Mouse (Mus musculus) embryonic fibroblast, embryonic 13.5 days (primary cell): Measurements from ENCODE around the gene Mms19.

Experiments
- CTCF ChIP-seq: IDR thresholded peaks from 2 replicates; pipeline ENCODE4 v1.5.1; 2011; ENCODE audit warnings: mild to moderate bottlenecking, control low read depth, low read length, moderate library complexity, borderline replicate concordance; ENCODE audit not compliant: insufficient read depth
- POLR2A ChIP-seq: IDR thresholded peaks from 2 replicates; pipeline ENCODE4 v1.6.1; 2011; ENCODE audit warnings: low read depth, mild to moderate bottlenecking, control low read depth, low read length, moderate library complexity

DNA sequence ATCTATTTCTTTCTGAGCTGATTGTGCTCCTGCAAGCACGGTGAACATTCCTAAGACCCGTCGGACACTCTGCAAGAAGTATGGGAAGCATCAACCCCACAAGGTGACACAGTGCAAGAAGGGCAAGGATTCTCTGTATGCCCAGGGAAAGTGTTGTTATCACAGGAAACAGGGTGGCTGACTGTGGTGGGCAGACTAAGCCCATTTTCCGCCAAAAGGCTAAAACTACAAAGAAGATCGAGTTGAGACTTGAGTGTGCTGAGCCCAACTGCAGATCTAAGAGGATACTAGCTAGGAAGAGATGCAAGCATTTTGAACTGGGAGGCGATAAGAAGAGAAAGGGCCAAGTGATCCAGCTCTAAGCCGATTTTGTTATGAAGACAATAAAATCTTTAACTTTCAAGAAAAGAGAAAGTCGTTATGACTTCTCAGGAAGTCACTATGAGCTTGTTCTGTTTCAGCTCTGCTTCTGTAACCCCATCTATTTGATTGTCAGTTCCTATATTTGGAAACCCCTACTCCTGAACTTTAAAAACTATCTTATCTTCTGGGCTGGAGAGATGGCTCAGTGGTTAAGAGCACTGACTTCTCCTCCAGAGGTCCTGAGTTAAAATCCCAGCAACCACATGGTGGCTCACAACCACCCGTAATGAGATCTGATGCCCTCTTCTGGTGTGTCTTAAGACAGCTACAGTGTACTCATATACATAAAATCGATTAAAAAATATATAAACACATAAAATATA lies 77.9 kb downstream of the Mms19 start:
- no peak for TF ChIP-seq POLR2A
- no peak for TF ChIP-seq CTCF
